Mouse (Mus musculus) thymus, postnatal 36 days (tissue): ENCODE measurements around the gene Mrpl44.

Experiments used
- DNase-seq, 2 experiments: peaks; one replicate each; pipeline ENCODE4 v3.0.0; 2022; ENCODE audit warnings: mixed read lengths in 2 of 2

Gene Mrpl44

DNA sequence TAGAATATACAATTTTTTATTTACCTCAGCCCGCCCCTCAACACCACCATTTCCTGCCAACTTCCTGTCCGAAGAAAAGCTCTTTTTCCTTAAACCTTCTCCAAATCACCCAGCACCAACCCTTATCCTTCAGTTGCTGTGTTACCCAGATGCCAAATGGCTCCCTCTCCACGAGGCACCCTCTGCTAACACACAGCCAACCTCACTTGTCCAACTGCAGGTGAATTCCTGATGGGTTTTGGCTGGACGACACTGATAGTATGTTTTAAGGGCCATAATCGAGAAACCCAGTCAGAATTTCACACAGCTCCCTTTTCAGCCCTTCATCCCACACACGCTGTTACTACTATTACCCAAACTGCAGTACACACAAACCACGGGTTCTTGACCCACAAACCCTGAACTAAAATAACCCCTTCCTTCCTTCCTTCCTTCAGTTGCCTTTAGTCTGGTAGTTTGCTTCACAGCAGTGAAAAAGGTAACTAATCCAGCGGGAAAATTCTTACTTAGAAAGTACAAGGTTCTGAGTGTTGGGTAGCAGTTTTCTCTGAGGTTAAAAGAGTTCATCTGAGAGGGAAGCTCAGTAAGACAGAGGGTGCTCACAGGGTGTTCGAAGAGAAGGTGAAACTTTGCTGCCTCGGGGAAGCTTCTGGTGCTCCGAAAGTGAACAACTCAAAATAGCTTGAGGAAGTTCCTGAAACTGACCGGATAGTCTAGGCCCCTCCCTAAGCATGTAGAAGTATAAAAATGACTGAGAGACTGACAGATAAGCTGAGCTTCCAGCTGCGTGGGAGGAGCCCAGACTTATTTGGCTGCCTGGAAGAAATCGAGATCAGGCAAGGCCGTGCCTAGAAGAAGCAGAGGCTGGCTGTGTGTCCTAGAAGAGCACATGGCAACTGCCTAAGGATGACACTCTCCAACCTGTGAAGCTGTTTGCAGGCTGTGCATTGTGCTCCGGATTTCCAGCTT lies 13.3 kb upstream of the Mrpl44 start:
- no peak for DNase-seq

DNA sequence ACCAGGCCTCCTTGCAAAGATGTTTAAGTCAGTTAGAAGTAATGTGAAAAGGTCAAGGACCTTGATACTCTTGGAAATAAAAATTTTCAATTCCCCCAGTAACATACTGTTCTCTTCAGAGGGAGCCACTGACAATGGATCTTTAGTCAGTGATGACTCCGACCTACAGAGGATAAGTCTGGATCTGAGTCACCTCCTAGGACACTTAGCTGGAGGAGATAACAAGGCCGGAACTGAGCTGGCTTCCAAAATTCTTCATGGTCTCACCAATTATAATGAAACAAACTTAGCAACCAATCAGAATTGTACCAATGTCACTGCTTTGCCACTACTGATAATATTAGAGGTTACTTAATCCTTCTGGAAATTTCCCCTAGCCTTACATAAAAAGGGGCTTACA lies 11.8 kb upstream of the Mrpl44 start:
- no peak for DNase-seq

DNA sequence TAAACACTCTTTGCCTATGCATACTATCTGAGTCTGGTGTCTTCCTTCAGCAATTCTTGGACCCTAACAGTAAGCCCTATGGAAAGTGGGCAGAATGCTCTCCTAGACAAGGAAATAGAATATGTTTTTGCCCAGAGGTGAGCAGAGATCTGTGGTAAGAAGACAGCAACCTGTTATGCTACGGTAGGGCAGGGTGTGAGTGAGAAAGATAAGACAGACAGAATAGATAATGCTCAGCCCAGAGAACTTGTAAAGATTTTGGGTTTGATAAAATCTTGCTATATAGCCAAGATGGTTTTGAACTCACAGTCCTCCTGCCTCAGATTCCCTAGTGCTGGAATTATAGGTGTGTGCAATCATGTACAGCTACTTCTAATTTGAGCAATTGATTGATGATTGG lies 11.3 kb upstream of the Mrpl44 start:
- no peak for DNase-seq

DNA sequence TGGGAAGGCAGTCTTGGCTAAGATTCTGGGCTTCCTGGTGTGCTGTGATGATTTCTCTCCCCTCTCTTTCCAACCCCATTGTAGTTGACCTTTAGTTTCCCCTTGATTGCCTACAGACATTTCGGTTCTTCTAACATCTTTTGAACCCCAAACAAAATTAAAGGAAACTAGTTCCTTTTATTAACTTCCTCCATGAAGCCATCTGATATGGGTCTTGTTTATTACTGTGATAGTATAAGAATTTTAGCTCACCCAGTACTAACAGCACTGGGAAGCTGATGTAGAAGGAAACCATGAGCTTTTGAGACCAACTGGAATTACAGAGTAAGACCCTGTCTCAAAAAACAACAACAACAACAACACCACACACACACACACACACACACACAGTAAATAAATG lies 7.6 kb upstream of the Mrpl44 start:
- DNase-seq: no peak

DNA sequence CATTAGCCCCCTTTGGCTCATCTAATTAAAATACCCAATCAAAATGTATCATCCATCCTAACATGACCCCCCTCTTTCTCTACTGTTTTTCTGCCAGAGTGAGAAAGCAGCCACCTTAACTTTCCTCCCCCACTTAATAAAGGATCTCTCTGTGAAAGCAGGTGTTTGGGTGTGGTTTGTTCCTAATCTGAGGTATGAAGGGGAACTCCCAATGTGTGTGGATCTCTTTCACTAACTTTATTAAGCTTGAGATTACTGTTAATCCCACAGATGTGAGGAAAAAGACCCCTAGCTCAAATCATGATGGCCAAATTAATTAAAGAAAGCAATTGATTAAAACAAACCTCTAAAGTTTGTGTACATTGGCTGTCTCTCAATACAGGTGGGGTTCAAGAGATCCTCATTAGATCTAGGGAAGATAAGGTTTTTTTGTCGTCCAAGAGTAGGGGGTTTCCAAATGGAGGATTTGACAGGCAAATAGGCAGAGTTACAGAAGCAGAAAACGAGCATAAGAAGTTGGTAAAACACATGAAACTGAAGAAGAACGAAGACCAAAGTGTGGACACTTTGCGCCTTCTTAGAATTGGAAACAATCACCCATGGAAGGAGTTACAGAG lies 1.5 kb upstream of the Mrpl44 start:
- DNase-seq: no peak

DNA sequence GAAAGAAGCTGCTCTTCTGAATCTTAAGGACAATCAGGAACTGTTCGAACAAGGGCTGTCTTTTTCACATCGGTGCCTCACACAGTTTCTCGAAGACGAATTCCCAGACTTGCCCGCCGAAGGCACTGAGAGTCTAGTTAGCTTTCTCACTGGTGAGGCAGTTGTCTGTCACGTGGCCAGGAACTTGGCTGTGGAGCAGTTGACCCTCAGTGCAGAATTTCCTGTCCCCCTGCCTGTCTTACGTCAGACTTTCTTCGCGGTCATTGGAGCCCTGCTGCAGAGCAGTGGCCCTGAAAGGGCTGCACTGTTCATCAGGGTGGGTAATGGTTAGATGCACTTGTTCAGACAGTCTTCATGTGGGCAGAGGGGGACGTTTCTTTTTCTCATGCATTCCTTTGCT lies 2.2 kb downstream of the Mrpl44 start:
- DNase-seq: no peak

DNA sequence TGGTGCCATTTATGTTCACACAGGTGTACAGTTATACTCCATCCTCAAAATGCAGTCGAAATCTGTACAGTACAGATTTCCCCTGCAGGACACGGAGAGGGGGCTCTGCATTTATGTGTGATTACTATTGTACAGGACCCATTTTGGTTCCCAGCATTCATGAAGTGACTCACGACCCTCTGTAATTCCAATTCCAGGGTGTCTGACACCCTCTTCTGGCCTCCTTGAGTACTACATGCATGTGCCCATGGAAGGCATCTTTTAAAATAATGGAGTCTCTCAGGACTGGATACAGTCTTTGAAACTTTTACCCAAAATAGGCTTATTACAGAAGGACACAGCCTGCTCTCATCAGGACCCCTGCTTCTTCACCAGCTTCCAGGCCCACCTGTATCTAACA lies 6.6 kb downstream of the Mrpl44 start:
- peak in 1 of 2 experiments; percentile 11 for DNase-seq

DNA sequence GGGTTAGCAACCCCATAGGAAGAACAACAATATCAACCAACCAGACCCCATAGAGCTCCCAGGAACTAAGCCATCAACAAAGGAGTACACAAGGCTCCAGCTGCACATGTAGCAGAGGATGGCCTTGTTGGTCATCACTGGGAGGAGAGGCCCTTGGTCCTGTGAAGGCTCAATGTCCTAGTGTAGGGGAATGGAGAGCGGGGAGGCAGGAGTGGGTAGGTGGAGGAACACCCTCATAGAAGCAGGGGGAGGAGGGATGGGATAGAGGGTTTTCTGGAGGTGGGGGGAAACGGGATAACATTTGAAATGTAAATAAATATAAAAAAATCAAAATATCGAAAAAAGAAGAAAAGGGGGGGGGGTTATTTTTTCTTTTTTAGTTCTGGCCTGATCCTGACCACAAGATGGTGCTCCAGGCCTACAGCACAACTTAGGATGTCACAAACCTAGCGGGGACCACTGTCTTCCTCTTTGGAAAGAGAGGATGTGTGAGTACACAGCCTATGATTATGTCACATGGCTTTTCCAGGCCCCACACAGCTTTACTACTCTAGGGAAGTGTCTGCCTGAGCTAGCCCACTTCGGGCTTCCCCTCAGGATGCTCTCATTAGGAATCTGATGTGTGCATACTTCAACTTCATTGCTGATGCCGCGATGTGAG lies 10.6 kb downstream of the Mrpl44 start:
- no peak for DNase-seq

DNA sequence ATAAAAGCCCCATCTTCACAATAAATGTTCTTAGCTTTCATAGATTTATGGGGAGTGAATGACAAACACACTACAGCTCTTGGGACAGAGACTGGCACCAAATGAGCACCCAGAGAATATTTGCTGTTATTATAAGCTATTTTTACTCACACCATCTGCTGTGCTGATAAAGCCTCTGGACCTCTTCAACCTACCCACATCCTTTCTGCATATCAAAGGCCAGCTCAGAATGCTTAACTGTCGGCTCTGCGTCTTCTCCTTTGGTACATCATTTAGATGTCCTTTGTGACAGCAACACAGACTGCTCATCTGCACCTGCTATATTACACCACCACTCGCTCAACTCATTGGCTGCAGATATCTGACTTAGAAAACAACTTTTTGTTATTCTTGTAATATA lies 21.3 kb downstream of the Mrpl44 start:
- DNase-seq: no peak

DNA sequence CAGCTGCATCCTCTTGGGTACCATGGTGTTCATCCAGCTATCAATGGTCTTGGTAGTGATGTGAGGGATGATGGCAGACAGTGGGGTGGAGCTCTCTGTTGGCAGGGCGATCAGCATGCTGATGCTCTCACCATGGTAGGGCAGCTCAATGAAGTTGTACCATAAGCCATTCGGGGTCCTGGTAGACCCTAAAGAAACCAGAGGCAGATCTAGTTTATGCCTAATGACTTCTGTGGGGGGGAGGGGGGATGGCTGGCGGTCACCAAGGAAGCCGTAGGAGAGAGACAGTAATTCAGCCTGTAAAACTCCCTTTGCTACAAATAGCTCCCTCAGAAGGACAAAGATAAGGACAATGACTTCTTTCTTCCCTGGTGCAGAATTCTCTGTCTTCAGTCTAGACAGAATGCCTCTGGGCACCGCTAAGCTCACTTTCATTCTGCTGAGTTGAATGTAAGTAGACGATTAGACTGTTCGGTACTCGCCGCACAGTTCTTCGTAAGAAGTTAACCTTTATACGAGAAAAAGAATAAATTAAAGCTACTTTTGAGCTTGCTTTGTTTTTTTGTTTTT lies 27.1 kb downstream of the Mrpl44 start:
- no peak for DNase-seq

DNA sequence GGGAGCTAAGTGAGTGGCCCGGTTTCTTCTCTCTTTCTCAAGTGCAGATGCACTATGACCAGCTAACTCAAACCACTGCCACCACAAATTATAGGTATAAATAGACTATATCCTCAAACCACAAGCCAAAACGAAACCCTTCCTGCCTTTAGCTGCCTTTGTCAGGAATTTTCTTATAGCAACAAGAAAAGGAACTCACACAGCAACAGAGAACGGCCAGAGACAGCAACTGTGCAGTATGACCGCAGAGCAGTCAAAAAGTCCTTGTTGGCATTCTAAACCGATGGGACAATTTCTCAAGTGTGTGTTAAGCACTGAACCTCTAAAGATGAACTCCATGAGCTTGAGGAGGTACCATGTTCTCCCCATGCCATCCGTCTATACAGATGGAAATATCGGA lies 27.8 kb downstream of the Mrpl44 start:
- no peak for DNase-seq

DNA sequence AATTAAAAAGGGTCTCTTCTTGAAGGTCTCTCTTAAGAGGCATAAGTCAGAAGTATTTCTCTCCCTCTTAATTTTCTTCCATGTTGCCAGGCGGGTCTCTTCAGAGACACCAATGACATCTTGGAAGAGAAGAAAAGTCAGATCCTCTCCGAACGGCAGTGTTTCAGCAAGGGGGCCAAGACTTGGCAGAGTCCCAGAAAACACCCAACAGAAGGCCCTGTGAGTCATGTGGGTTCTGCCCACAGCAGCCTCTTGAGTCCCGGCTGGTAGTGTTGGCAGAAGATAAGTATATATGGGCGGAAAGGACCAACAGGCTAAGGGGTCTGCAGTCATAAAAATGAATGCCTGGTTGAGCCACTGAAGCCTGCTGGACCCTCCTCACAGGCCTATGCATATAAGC lies 31.0 kb downstream of the Mrpl44 start:
- DNase-seq: no peak

DNA sequence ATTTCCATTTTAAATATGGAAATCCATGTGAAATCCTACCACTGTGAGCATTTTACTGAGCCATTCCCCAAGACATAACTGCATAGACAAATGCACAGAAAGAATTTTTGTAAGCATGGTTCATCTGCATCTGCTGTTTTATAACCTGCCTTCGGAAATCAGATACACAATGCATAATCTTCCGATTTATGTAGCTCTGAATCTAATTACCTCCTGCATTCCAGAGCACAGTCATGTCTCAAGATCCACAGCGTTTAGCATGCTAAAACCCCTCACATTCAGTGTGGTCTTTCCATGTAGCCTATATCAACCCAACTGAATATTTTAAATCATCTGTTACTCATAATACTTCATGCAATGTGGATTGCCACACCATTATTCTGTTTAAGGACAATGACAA lies 33.6 kb downstream of the Mrpl44 start:
- DNase-seq: no peak

DNA sequence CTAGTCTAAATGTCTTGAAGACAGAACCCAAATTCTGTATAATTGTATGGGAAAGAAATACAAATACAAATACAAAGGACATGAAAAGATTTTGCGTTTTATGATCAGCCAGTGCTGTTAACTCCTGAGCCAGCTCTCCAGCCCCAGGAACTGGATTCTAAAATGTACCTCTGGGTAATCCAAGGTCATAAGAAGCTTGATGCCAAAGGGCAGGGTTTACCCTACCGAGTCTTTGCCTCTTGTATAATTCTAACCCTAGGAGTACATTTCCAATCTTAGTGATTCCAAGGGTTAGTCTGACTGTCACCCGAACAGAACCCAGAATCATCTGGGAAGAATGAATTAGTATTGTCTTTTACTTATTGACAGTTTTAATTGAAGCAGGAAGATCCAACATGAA lies 39.6 kb downstream of the Mrpl44 start:
- no peak for DNase-seq

DNA sequence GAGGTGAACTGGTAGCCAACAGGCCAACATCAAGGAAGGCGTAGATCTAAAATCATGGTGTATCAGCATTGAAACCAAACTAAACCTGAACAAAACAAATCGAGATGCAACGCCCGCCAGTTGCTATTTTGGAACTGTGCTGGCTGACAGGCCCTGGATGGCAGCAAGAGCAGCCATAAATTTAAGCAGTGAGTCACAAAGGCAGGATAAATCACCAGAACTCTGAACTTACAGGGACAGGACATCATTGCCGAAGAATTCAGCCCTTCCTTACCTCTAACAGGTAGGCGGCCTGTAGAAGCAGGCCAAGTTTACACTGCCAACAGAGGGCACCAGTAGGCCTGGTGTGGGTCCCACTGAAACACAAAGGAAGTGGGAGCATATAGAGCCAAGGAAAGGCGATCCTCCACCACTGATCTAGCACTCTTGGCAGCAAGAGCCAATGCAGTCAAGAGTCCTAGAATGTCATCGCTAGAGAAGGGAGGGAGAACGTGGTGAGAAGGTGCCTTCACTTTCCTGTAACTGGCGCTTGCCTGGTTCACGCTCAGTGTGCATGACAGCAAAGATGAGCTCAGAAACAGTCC lies 43.6 kb downstream of the Mrpl44 start:
- no peak for DNase-seq

DNA sequence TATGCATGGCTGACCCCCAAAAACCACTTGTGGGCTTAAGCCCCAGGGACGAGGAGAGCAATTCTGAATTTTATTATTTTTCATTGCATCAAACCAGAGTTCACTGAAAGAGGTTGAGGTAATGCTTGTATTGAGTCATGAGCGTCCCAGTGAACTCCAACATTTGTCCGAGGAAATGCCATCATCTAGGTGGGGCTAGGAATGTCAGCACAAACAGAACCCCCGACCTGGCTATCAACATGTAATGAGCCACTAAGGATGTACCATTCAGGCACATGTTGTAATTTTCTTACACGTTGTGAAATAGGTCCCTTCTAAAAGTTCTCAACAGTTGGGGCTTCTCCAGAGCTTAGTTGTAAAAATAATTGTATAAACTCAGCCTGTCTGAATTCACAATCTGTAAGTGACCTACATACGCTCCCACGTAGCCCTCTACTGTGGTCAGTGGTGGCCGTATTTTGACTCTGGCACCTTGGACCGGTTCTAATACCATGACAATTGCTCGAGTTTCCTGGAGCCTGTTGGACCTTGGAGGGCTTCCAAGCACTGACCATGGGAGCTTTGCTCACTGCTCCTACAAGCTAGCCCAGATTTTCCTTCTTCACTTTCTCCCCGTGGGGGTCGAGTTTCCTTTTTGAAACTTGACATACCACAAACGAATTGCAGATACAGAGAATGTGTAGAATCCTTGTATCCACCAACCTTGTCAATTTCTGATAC lies 47.1 kb downstream of the Mrpl44 start:
- no peak for DNase-seq

DNA sequence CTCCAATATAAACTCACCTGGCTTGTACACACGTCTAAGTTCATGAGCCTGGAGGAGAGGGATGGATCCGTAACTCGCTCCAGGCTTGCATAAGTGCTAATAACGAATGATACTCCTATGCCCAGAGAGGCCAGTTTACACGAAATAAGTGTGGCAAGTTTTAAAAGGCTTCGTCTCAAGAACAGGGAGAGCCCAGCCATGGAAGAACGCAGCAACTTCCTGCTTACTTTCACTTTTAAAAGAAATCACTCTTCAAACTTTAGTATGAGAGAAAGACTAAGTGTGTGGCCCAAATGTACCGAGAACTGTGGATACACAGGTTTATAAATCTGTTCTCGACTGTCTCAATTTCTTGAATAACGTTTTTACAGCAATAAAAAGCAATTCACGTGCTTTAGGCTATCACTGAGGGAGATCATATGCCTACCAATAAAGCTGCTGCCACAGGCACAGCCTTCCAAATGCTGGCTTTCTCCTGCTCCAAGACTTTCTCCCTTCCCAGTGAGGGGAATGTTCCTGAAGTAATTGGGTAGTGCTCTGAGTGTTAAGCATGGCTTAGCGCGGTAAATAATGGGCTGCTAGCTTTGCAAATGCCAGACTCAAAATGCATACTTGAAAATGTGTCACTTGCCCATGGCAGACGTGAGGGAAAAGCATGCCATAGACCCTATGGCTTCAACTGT lies 48.3 kb downstream of the Mrpl44 start:
- no peak for DNase-seq
